Mouse (Mus musculus): Measurements from ENCODE around the gene Senp3.

DNA sequence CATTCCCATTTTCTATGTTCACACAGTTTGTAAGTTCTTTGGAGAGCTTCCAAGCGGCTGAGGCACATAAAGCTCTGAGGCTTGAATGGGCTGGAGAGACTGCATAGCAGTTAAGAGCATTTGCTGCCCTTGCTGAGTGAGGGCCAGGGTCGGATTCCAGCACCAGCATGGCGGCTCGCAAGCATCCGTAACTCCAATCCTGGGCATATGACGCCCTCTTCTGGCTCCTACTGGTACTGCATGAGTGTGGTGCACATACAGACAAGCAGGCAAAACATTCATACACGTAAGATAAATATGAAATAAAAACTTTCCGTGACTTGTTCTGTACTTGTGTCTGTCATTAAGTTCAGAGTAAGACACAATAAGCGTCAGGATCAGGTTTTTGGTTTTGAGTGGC lies 33.6 kb upstream of the Senp3 start:
- TF ChIP-seq CTCF (IDR thresholded peaks at IDR 0.05; ENCODE audit: borderline replicate concordance, insufficient read depth, low read length) (peak; percentile 43; the same call in 1 of the 2 replicates), POLR2A (IDR thresholded peaks at IDR 0.05; ENCODE audit: low read depth, low read length) (no peak)
